Mouse (Mus musculus) midbrain, embryonic 12.5 days (tissue): ENCODE results near the gene Dnajc13. TPM values are rescaled to one million over a fixed set of nuclear protein-coding genes. Genes with fewer than 3 reads are reported as not detected.

Source experiments
- ATAC-seq: fragments of 200-750 bp; cut with Nextera tagmentation; 2 replicates; pipeline ENCODE4 v1.8.0; 2017; ENCODE audit warnings: low read depth, moderate TSS enrichment, moderate library complexity; ENCODE audit not compliant: low FRiP score
- H3K27ac ChIP-seq: fragments of 300-500 bp; sonication (generic); replicated peaks from 2 replicates; pipeline ENCODE4 v1.5.1; 2016; ENCODE audit warnings: mild to moderate bottlenecking
- H3K27me3 ChIP-seq: fragments of 300-500 bp; sonication (generic); 2 replicates; pipeline ENCODE4 v1.6.1; 2016; ENCODE audit warnings: mild to moderate bottlenecking
- H3K36me3 ChIP-seq: fragments of 300-500 bp; sonication (generic); 2 replicates; pipeline ENCODE4 v1.6.1; 2016
- H3K4me1 ChIP-seq: fragments of 300-500 bp; sonication (generic); 2 replicates; pipeline ENCODE4 v1.6.1; 2016
- H3K4me2 ChIP-seq: fragments of 300-500 bp; sonication (generic); replicated peaks from 2 replicates; pipeline ENCODE4 v1.6.1; 2016; ENCODE audit warnings: mild to moderate bottlenecking, moderate library complexity
- H3K4me3 ChIP-seq: fragments of 300-500 bp; sonication (generic); 2 replicates; pipeline ENCODE4 v1.5.1; 2016; ENCODE audit warnings: mild to moderate bottlenecking
- H3K9ac ChIP-seq: fragments of 300-500 bp; sonication (generic); replicated peaks from 2 replicates; pipeline ENCODE4 v1.6.1; 2016; ENCODE audit warnings: mild to moderate bottlenecking, moderate library complexity
- H3K9me3 ChIP-seq: fragments of 300-500 bp; sonication (generic); 2 replicates; pipeline ENCODE4 v1.6.1; 2016; ENCODE audit warnings: mild to moderate bottlenecking
- WGBS: fragments of 180-500 bp; shearing (Covaris S2); methylation state at CpG from one replicate; pipeline ENCODE4 v1.1.7; 2016; 5-methylcytosine and 5-hydroxymethylcytosine counted together
- polyA plus RNA-seq: library from polyadenylated mRNA; unstranded; fragments of >200 nt; fragmentation: Nextera tagmentation; extraction: Ambion mirVana; gene quantifications from 2 replicates; pipeline ENCODE4 v1.2.1, GENCODE M21; 2016

The Dnajc13 gene
- polyA plus RNA-seq, 1 experiment from 2014 or later, result 24.2 TPM

GRCm38 (mm10) chr9:104275084-104275785, 12.5 kb upstream of the Dnajc13 start:
- no peak overlapping the region for H3K27ac ChIP-seq
- H3K27me3 ChIP-seq, result peaks cover 2% of the 10 kb centered on the region; the same call in 1 of the 2 replicates
- ATAC-seq, result no peak
- H3K36me3 ChIP-seq, result no peaks in the 10 kb centered on the region
- no peak overlapping the region for H3K9ac ChIP-seq
- H3K4me2 ChIP-seq, result no peak overlapping the region
- no peaks in the 10 kb centered on the region for H3K9me3 ChIP-seq
- H3K4me3 ChIP-seq, result no peak overlapping the region
- 87% methylated on average over 17 of the region's 17 CpGs for WGBS
- no peaks in the 10 kb centered on the region for H3K4me1 ChIP-seq

GRCm38 (mm10) chr9:104272057-104272456, 9.3 kb upstream of the Dnajc13 start:
- Histone ChIP-seq H3K27ac (no peak overlapping the region), H3K9ac (no peak overlapping the region), H3K4me2 (no peak overlapping the region), H3K36me3 (no peaks in the 10 kb centered on the region), H3K4me1 (0 out of 2 replicates have a peak, but pooled peaks cover 4% of the 10 kb centered on the region), H3K9me3 (no peaks in the 10 kb centered on the region), H3K4me3 (no peak overlapping the region), H3K27me3 (peaks cover 2% of the 10 kb centered on the region; the same call in 1 of the 2 replicates)
- ATAC-seq, result no peak
- 83% methylated on average over 4 of the region's 4 CpGs for WGBS

- Histone ChIP-seq H3K4me3 (no peak overlapping the region), H3K4me1 (0 out of 2 replicates have a peak, but pooled peaks cover 4% of the 10 kb centered on the region), H3K27ac (no peak overlapping the region), H3K27me3 (peaks cover 2% of the 10 kb centered on the region; the same call in 1 of the 2 replicates), H3K4me2 (no peak overlapping the region), H3K36me3 (no peaks in the 10 kb centered on the region), H3K9me3 (no peaks in the 10 kb centered on the region), H3K9ac (no peak overlapping the region)
- whole genome bisulfite sequencing, result 71% methylated on average over 4 of the region's 4 CpGs
- ATAC-seq, result no peak
These were observed 8.9 kb upstream of the Dnajc13 start for GRCm38 (mm10) chr9:104271642-104272041.

- H3K4me2 ChIP-seq, result no peak overlapping the region
- ATAC-seq, result no peak
- WGBS, result 73% methylated on average over 3 of the region's 3 CpGs
- H3K27ac ChIP-seq, result no peak overlapping the region
- peaks cover 2% of the 10 kb centered on the region; the same call in 1 of the 2 replicates for H3K27me3 ChIP-seq
- H3K4me3 ChIP-seq, result no peak overlapping the region
- H3K9ac ChIP-seq, result no peak overlapping the region
- H3K9me3 ChIP-seq, result no peaks in the 10 kb centered on the region
- 0 out of 2 replicates have a peak, but pooled peaks cover 4% of the 10 kb centered on the region for H3K4me1 ChIP-seq
- no peaks in the 10 kb centered on the region for H3K36me3 ChIP-seq
These were observed 7.2 kb upstream of the Dnajc13 start for GRCm38 (mm10) chr9:104269944-104270343.

GRCm38 (mm10) chr9:104269349-104269871, 6.7 kb upstream of the Dnajc13 start:
- H3K4me2 ChIP-seq, result no peak overlapping the region
- ATAC-seq, result no peak
- no peak overlapping the region for H3K4me3 ChIP-seq
- H3K27ac ChIP-seq, result peak overlapping the region; percentile 68
- peaks cover 2% of the 10 kb centered on the region; the same call in 1 of the 2 replicates for H3K27me3 ChIP-seq
- H3K36me3 ChIP-seq, result no peaks in the 10 kb centered on the region
- H3K9me3 ChIP-seq, result no peaks in the 10 kb centered on the region
- H3K4me1 ChIP-seq, result 0 out of 2 replicates have a peak, but pooled peaks cover 4% of the 10 kb centered on the region
- 22% methylated on average over 10 of the region's 10 CpGs for WGBS
- no peak overlapping the region for H3K9ac ChIP-seq

GRCm38 (mm10) chr9:104264567-104264966, 1.8 kb upstream of the Dnajc13 start:
- ATAC-seq, result no peak
- peaks cover 20% of the 10 kb centered on the region for H3K4me1 ChIP-seq
- 84% methylated on average over 2 of the region's 2 CpGs for WGBS

GRCm38 (mm10) chr9:104262016-104262762, 541 bp downstream of the Dnajc13 start:
- peak overlapping the region; percentile 87 for H3K27ac ChIP-seq
- peak; percentile 78 for ATAC-seq
- peak overlapping the region; percentile 82 for H3K9ac ChIP-seq
- H3K9me3 ChIP-seq, result no peaks in the 10 kb centered on the region
- H3K4me2 ChIP-seq, result peak overlapping the region; percentile 83
- H3K27me3 ChIP-seq, result no peaks in the 10 kb centered on the region
- no peaks in the 10 kb centered on the region for H3K36me3 ChIP-seq
- peaks cover 17% of the 10 kb centered on the region for H3K4me1 ChIP-seq
- peak overlapping the region; percentile 95 for H3K4me3 ChIP-seq
- WGBS, result 1% methylated on average over 46 of the region's 46 CpGs

More at GRCm38 (mm10) chr9:104264567-104264966, 1.8 kb upstream of the Dnajc13 start:
- Histone ChIP-seq H3K9me3 (no peaks in the 10 kb centered on the region), H3K36me3 (no peaks in the 10 kb centered on the region), H3K27ac (no peak overlapping the region), H3K4me3 (no peak overlapping the region), H3K9ac (no peak overlapping the region), H3K27me3 (no peaks in the 10 kb centered on the region), H3K4me2 (no peak overlapping the region)

- Histone ChIP-seq H3K4me1 (peaks cover 17% of the 10 kb centered on the region), H3K27me3 (no peaks in the 10 kb centered on the region), H3K36me3 (no peaks in the 10 kb centered on the region), H3K9ac (0 out of 2 replicates have a peak overlapping the region, but pooled peaks have one; percentile 39), H3K4me3 (no peak overlapping the region), H3K9me3 (no peaks in the 10 kb centered on the region), H3K4me2 (0 out of 2 replicates have a peak overlapping the region, but pooled peaks have one; percentile 4), H3K27ac (no peak overlapping the region)
- no peak for ATAC-seq
- 55% methylated on average over 4 of the region's 4 CpGs for WGBS
These were observed 2.4 kb downstream of the Dnajc13 start for GRCm38 (mm10) chr9:104260306-104260705.

GRCm38 (mm10) chr9:104256085-104256484, 6.6 kb downstream of the Dnajc13 start:
- Histone ChIP-seq H3K9ac (no peak overlapping the region), H3K36me3 (no peaks in the 10 kb centered on the region), H3K27me3 (no peaks in the 10 kb centered on the region), H3K4me2 (no peak overlapping the region), H3K4me3 (no peak overlapping the region), H3K27ac (no peak overlapping the region), H3K9me3 (no peaks in the 10 kb centered on the region), H3K4me1 (peaks cover 8% of the 10 kb centered on the region)
- ATAC-seq, result no peak
- WGBS, result 77% methylated on average over 2 of the region's 2 CpGs

GRCm38 (mm10) chr9:104254408-104255180, 8.1 kb downstream of the Dnajc13 start:
- 71% methylated on average over 9 of the region's 9 CpGs for WGBS
- Histone ChIP-seq H3K27me3 (no peaks in the 10 kb centered on the region), H3K9ac (no peak overlapping the region), H3K4me3 (no peak overlapping the region), H3K4me2 (no peak overlapping the region), H3K36me3 (no peaks in the 10 kb centered on the region), H3K9me3 (no peaks in the 10 kb centered on the region), H3K27ac (no peak overlapping the region), H3K4me1 (no peaks in the 10 kb centered on the region)
- no peak for ATAC-seq

GRCm38 (mm10) chr9:104252637-104253036, 10.1 kb downstream of the Dnajc13 start:
- no peaks in the 10 kb centered on the region for H3K9me3 ChIP-seq
- no peak for ATAC-seq
- WGBS, result 95% methylated on average over 3 of the region's 3 CpGs
- no peaks in the 10 kb centered on the region for H3K4me1 ChIP-seq
- no peak overlapping the region for H3K4me2 ChIP-seq
- no peak overlapping the region for H3K9ac ChIP-seq
- H3K36me3 ChIP-seq, result no peaks in the 10 kb centered on the region
- H3K27ac ChIP-seq, result no peak overlapping the region
- H3K4me3 ChIP-seq, result no peak overlapping the region
- H3K27me3 ChIP-seq, result no peaks in the 10 kb centered on the region
